Mouse (Mus musculus) E14TG2a.4 (cell line): ENCODE measurements at regions not wholly inside any gene's neighbourhood (a gene's known extent, or its start where the extent isn't known, plus 50 kb on each side); places are given as distances from the start of the nearest gene placed in this dataset.

ENCODE experiments used
- CTCF ChIP-seq: conservative IDR thresholded peaks from 2 replicates; pipeline ENCODE4 v1.5.1; 2014; ENCODE audit warnings: low read length
- POU5F1 ChIP-seq: IDR thresholded peaks from 2 replicates; pipeline ENCODE4 v1.6.1; 2014; ENCODE audit warnings: low read length, borderline replicate concordance

- TF ChIP-seq CTCF (no peak), POU5F1 (no peak)
These were observed 449.0 kb downstream of the Insc start for GRCm38 (mm10) chr7:115192482-115192881.
